Mouse (Mus musculus) gastrocnemius, postnatal 14 days (tissue): ENCODE data around the gene Enpp5. TPM values are rescaled to one million over a fixed set of nuclear protein-coding genes. Genes with fewer than 3 reads are reported as not detected.

Experiments
- total RNA-seq, 2 experiments: library from RNA; stranded (reverse); gene quantifications; 2 replicates each; pipeline ENCODE4 v1.2.3; 2021

Gene Enpp5
- total RNA-seq, 2 experiments from 2014 or later, result 5.1 to 5.2 TPM

Other genes with a start within 250 kb of the Enpp5 start
- 10 to 100 TPM; 17.6 to 17.9 TPM for gene Enpp4, start 27.0 kb downstream of the Enpp5 start, total RNA-seq
- gene Clic5, start 109.8 kb downstream of the Enpp5 start, total RNA-seq, result 10 to 100 TPM; 96.2 to 97.6 TPM